Mouse (Mus musculus): ENCODE measurements at regions not wholly inside any gene's neighbourhood (a gene's known extent, or its start where the extent isn't known, plus 50 kb on each side); places are given as distances from the start of the nearest gene placed in this dataset.

DNA sequence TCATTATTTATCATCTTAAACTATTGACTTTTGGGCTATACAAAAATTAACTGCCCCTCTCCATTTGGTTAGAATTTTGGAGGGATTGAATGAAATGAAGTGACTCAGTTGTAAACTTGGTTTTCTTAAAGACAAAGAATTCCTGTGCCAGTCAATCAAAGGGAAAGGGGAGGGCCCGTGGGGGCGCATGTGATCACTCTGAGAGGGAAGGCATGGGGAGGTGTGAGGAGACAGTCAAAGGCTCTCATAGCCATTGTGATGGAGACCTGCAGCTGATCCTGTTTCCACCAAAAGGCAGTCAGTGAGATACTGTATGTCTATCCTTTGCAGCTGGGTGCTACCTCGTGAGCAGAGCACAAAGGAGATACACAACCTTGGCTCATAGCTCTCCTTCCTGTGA is 156.6 kb upstream of the Slc24a2 start:
- Histone ChIP-seq H3K79me2 (ENCODE audit: control insufficient read depth, insufficient read depth) (no peaks in the 10 kb centered on the region), H3K4me2 (ENCODE audit: low read depth) (no peak overlapping the region), H3K36me3 (ENCODE audit: control insufficient read depth, insufficient read depth) (no peaks in the 10 kb centered on the region), H3K27me3 (ENCODE audit: control insufficient read depth, insufficient read depth, insufficient read length) (no peaks in the 10 kb centered on the region), H3ac (ENCODE audit: control insufficient read depth, insufficient read length) (no peak overlapping the region), H3K4me3 (no peak overlapping the region)
- TF ChIP-seq MYOD1 (IDR thresholded peaks at IDR 0.05; ENCODE audit: control insufficient read depth in 1 of 3, insufficient read length in 2 of 3, low read depth in 2 of 3) (no peak), TCF12 (IDR thresholded peaks at IDR 0.05; ENCODE audit: insufficient read depth, poor library complexity, severe bottlenecking) (no peak), MAX (IDR thresholded peaks at IDR 0.05; ENCODE audit: low read depth) (no peak), REST (IDR thresholded peaks at IDR 0.05; ENCODE audit: insufficient read depth, insufficient read length) (no peak)

DNA sequence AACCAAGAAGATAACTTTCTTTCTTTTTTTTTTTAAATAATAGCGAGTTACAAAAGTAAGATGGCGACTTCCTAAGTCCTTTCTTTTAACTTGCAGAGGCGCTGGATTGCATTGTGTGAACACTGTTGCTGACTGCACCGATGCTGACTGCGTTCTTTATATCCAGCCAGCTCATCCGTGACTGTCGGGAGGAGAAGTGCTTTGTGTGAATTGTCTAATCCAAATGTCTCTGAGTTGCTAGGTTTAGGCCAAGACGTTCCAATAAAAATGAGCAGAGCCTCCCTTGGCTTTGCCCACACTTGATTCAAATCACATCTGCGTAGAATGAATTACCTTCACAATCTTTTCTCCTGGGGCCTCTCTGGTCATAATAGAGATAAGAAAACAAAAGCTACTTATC is 156.0 kb upstream of the Slc24a2 start:
- no peak for TF ChIP-seq MYOD1 (IDR thresholded peaks at IDR 0.05; ENCODE audit: control insufficient read depth in 1 of 3, insufficient read length in 2 of 3, low read depth in 2 of 3)
- no peak for TF ChIP-seq MYOG (IDR thresholded peaks at IDR 0.05; ENCODE audit: control insufficient read depth in 1 of 3, insufficient read depth in 1 of 3, insufficient read length in 2 of 3, low read depth in 2 of 3)
- no peak for TF ChIP-seq TCF3 (IDR thresholded peaks at IDR 0.05; ENCODE audit: insufficient read length, low read depth)
- no peak for TF ChIP-seq SRF (IDR thresholded peaks at IDR 0.05; ENCODE audit: control insufficient read depth, insufficient read length, low read depth)
- no peak for TF ChIP-seq TCF12 (IDR thresholded peaks at IDR 0.05; ENCODE audit: insufficient read depth, poor library complexity, severe bottlenecking)
- no peak for TF ChIP-seq CEBPB (IDR thresholded peaks at IDR 0.05; ENCODE audit: insufficient read depth, poor library complexity, severe bottlenecking)
- no peak for TF ChIP-seq USF1 (IDR thresholded peaks at IDR 0.05; ENCODE audit: low read depth)
- no peak for TF ChIP-seq REST (IDR thresholded peaks at IDR 0.05; ENCODE audit: insufficient read depth, insufficient read length)
- TF ChIP-seq E2F4 (IDR thresholded peaks at IDR 0.05; ENCODE audit: insufficient read depth): no peak
- TF ChIP-seq MAX (IDR thresholded peaks at IDR 0.05; ENCODE audit: low read depth): no peak

DNA sequence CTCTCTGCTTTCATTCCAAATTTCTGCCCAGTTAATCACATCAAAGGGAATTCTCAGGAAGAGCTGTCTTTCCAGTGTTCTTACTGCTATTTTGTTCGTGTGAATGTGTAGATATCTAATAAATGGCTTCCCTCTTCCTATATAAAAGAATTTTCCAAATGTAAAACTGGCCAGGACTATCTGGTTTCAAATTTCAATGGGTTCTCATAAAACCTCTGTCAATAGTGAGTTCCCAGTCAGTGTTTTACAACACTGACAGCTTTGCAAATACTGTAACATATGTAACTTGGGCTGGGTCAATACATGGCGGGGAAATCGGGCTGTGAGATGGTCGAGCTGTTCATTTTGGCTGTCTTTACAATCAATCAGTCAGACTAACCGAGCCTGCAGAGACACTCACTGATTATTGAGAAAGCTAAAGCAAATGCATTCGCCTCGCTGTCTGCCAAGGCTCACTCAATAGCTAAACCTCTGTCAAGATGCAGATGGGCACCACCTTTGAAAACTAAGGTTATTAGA is 155.0 kb upstream of the Slc24a2 start:
- Histone ChIP-seq H3ac (ENCODE audit: control insufficient read depth, insufficient read length) (no peak overlapping the region), H3K79me2 (ENCODE audit: control insufficient read depth, insufficient read depth) (no peaks in the 10 kb centered on the region), H3K36me3 (ENCODE audit: control insufficient read depth, insufficient read depth) (no peaks in the 10 kb centered on the region), H3K4me3 (no peak overlapping the region), H3K4me2 (ENCODE audit: low read depth) (no peak overlapping the region), H3K27me3 (ENCODE audit: control insufficient read depth, insufficient read depth, insufficient read length) (no peaks in the 10 kb centered on the region)
- no peak for TF ChIP-seq MYOG (IDR thresholded peaks at IDR 0.05; ENCODE audit: control insufficient read depth in 1 of 3, insufficient read depth in 1 of 3, insufficient read length in 2 of 3, low read depth in 2 of 3)
- TF ChIP-seq MAX (IDR thresholded peaks at IDR 0.05; ENCODE audit: low read depth): no peak
- TF ChIP-seq TCF3 (IDR thresholded peaks at IDR 0.05; ENCODE audit: insufficient read length, low read depth): no peak
- TF ChIP-seq POLR2AphosphoS2 (IDR thresholded peaks at IDR 0.05; ENCODE audit: insufficient read length, low read depth): no peak
- TF ChIP-seq MYOD1 (IDR thresholded peaks at IDR 0.05; ENCODE audit: control insufficient read depth in 1 of 3, insufficient read length in 2 of 3, low read depth in 2 of 3): no peak
- TF ChIP-seq REST (IDR thresholded peaks at IDR 0.05; ENCODE audit: insufficient read depth, insufficient read length): no peak
- TF ChIP-seq USF1 (IDR thresholded peaks at IDR 0.05; ENCODE audit: low read depth): no peak
- no peak for TF ChIP-seq POLR2A (IDR thresholded peaks at IDR 0.05; ENCODE audit: insufficient read length, low read depth)
- no peak for TF ChIP-seq SRF (IDR thresholded peaks at IDR 0.05; ENCODE audit: control insufficient read depth, insufficient read length, low read depth)
- TF ChIP-seq CEBPB (IDR thresholded peaks at IDR 0.05; ENCODE audit: insufficient read depth, poor library complexity, severe bottlenecking): no peak
- TF ChIP-seq E2F4 (IDR thresholded peaks at IDR 0.05; ENCODE audit: insufficient read depth): no peak
- no peak for TF ChIP-seq TCF12 (IDR thresholded peaks at IDR 0.05; ENCODE audit: insufficient read depth, poor library complexity, severe bottlenecking)

More for the DNA sequence above, 156.0 kb upstream of the Slc24a2 start:
- Histone ChIP-seq H3ac (ENCODE audit: control insufficient read depth, insufficient read length) (no peak overlapping the region), H3K79me2 (ENCODE audit: control insufficient read depth, insufficient read depth) (no peaks in the 10 kb centered on the region), H3K4me2 (ENCODE audit: low read depth) (no peak overlapping the region), H3K4me3 (no peak overlapping the region), H3K36me3 (ENCODE audit: control insufficient read depth, insufficient read depth) (no peaks in the 10 kb centered on the region), H3K27me3 (ENCODE audit: control insufficient read depth, insufficient read depth, insufficient read length) (no peaks in the 10 kb centered on the region)

DNA sequence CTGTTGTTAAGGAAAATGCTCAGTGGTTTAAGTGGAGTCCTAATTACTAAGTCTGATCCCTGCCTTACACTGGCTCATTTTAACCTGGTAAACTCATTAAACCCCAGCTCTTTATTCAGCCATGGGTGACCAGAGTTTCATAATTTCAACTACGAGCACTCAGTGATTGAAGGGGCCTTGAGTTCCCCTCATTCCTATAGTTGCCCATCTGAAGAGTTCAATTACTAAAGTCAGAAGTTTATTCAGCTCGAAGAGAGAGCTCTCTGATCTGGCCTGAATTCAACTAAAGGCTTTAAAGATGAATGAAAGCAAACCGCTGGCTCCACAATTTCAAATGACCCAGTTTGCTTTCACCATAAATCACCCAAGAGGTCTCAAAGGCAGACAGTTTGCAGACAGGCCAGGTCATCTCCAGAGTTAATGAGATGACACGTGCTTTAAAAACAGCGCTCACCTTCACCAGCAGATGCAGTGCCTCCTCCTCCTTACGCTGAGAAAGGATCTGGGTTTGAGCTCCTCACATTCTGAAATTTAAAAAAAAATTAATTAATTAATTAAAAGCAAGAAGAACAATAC is 154.3 kb upstream of the Slc24a2 start:
- H3K27me3 ChIP-seq (ENCODE audit: control insufficient read depth, insufficient read depth, insufficient read length): no peaks in the 10 kb centered on the region
- H3K4me2 ChIP-seq (ENCODE audit: low read depth): no peak overlapping the region
- no peaks in the 10 kb centered on the region for H3K36me3 ChIP-seq (ENCODE audit: control insufficient read depth, insufficient read depth)
- no peak for TF ChIP-seq REST (IDR thresholded peaks at IDR 0.05; ENCODE audit: insufficient read depth, insufficient read length)
- TF ChIP-seq CEBPB (IDR thresholded peaks at IDR 0.05; ENCODE audit: insufficient read depth, poor library complexity, severe bottlenecking): no peak
- no peak for TF ChIP-seq TCF12 (IDR thresholded peaks at IDR 0.05; ENCODE audit: insufficient read depth, poor library complexity, severe bottlenecking)
- no peak for TF ChIP-seq MYOD1 (IDR thresholded peaks at IDR 0.05; ENCODE audit: control insufficient read depth in 1 of 3, insufficient read length in 2 of 3, low read depth in 2 of 3)
- no peak for TF ChIP-seq SRF (IDR thresholded peaks at IDR 0.05; ENCODE audit: control insufficient read depth, insufficient read length, low read depth)
- no peak for TF ChIP-seq MYOG (IDR thresholded peaks at IDR 0.05; ENCODE audit: control insufficient read depth in 1 of 3, insufficient read depth in 1 of 3, insufficient read length in 2 of 3, low read depth in 2 of 3)
- TF ChIP-seq POLR2A (IDR thresholded peaks at IDR 0.05; ENCODE audit: insufficient read length, low read depth): no peak
- H3ac ChIP-seq (ENCODE audit: control insufficient read depth, insufficient read length): no peak overlapping the region
- no peaks in the 10 kb centered on the region for H3K79me2 ChIP-seq (ENCODE audit: control insufficient read depth, insufficient read depth)
- no peak overlapping the region for H3K4me3 ChIP-seq

- Histone ChIP-seq H3ac (ENCODE audit: control insufficient read depth, insufficient read length) (no peak overlapping the region), H3K4me3 (no peak overlapping the region), H3K27me3 (ENCODE audit: control insufficient read depth, insufficient read depth, insufficient read length) (no peaks in the 10 kb centered on the region), H3K79me2 (ENCODE audit: control insufficient read depth, insufficient read depth) (no peaks in the 10 kb centered on the region), H3K4me2 (ENCODE audit: low read depth) (no peak overlapping the region), H3K36me3 (ENCODE audit: control insufficient read depth, insufficient read depth) (no peaks in the 10 kb centered on the region)
- TF ChIP-seq USF1 (IDR thresholded peaks at IDR 0.05; ENCODE audit: low read depth) (no peak), POLR2AphosphoS2 (IDR thresholded peaks at IDR 0.05; ENCODE audit: insufficient read length, low read depth) (no peak), E2F4 (IDR thresholded peaks at IDR 0.05; ENCODE audit: insufficient read depth) (no peak), POLR2A (IDR thresholded peaks at IDR 0.05; ENCODE audit: insufficient read length, low read depth) (no peak), REST (IDR thresholded peaks at IDR 0.05; ENCODE audit: insufficient read depth, insufficient read length) (no peak)
These were observed 150.4 kb upstream of the Slc24a2 start for GRCm38 (mm10) chr4:87380716-87381115.
